Mouse (Mus musculus): ENCODE results near the gene Nav3.

The Nav3 gene

GRCm38 (mm10) chr10:110455838-110456493 is at the start of gene Nav3:
Gene Nav3, minus strand, starts transcription at chr10:110456204.
- DNase-seq (ENCODE audit: low spot score): peak; percentile 75

GRCm38 (mm10) chr10:110485306-110485705 is 29.3 kb upstream of the Nav3 start:
- DNase-seq (ENCODE audit: low spot score): no peak

DNA sequence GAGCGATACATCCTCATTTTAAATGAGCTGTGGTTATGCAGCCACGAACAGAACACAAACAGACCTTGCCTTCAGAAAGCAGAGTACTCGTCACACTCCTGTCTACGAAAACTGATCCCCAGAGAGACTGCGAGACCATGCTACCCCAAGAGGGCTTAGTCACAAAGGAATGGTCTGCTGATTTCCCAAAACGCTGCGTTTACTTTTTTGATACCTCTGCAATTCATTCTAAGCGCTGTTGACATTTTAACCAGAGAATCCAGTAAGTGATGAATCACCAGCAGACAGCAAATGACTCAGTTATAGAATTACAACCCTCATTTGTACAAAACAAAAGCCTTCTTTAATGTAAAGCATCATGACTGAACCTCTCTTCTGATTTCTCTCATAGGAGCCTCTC is 28.8 kb upstream of the Nav3 start:
- DNase-seq (ENCODE audit: low spot score): no peak

DNA sequence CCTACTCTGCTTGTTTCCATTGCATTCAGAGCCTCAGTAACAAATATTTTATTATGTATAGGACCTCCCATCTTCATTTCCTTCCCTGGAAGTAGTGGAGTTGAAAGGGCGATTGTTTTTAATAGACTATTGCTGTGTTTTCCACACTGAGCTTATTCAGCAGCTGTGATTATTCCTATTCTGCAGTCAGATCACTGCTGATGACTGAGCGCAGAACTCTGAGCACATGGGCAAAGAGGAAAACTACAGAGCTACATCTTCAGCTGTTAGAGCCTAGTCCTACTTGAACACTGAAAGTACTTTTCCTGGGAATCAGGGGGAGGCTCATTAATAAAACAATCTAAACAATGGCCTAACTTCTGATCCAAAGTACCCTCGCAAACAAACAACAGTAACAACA is 23.2 kb upstream of the Nav3 start:
- no peak for DNase-seq (ENCODE audit: low spot score)

GRCm38 (mm10) chr10:110477689-110478314 is 21.8 kb upstream of the Nav3 start:
- DNase-seq (ENCODE audit: low spot score): peak; percentile 19

- DNase-seq (ENCODE audit: low spot score): no peak
Observed at GRCm38 (mm10) chr10:110474107-110474506, 18.1 kb upstream of the Nav3 start.

GRCm38 (mm10) chr10:110469445-110469844 is 13.4 kb upstream of the Nav3 start:
- DNase-seq (ENCODE audit: low spot score): no peak

- peak; percentile 38 for DNase-seq (ENCODE audit: low spot score)
Observed at GRCm38 (mm10) chr10:110455063-110455837, 754 bp downstream of the Nav3 start.

DNA sequence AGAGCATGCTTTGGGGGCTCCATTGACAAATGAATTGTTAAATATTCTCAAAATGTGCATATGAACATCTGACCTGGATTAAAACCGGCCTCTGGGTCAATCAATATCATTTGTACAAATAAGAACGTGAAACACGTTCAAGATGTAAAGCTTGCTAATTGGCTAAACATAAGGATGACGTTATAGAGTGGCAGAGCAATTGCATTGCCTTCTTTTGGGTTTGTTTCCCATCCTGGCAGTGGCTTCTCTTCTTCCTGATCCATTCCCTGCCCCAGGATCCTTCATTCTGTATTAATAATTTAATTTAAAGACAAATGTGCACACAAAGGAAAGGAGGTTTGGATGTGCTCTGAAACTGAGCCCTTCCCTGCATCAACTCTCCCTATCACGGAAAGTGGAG is 2.4 kb downstream of the Nav3 start:
- DNase-seq (ENCODE audit: low spot score): no peak

GRCm38 (mm10) chr10:110440396-110440795 is 15.6 kb downstream of the Nav3 start:
- DNase-seq (ENCODE audit: low spot score): peak; percentile 71

DNA sequence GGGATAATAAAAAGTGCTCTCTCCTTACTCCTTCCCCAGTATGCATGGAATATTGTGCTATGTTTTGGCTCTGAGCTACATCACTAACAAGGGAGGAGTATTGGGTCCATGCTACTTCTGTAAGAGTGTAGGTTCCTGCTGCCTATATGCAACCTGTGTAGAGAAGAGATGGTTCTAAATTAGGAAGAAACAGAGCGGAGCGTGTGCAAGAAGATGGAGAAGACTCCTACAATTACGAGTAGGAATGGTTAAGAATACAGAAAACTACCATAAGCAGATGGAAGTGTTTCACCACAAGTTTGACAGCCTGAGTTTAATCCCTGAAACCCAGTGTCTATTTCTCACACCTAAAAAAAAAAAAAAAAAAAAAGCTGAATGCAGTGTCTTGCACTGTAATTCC is 24.9 kb downstream of the Nav3 start:
- no peak for DNase-seq (ENCODE audit: low spot score)

GRCm38 (mm10) chr10:110429578-110429977 is 26.4 kb downstream of the Nav3 start:
- no peak for DNase-seq (ENCODE audit: low spot score)

DNA sequence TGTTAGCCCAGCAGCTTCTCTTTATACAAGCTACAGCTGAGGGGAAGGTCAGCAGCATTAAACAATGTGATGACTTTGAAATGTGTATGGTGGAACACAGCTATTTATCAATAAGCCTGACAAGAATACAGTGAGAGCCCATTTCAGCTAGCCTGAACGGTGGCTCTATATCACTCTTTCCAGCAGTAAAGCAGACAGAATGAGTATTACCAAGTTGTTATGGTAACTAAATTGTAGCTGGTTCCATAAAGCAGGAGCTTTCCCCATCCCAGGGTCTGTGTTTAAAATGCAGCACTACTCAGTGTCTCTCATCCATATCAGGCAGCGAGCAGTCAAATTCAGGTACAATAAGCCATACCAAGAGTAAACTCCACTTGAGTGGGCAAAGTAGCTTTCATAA is 27.0 kb downstream of the Nav3 start:
- no peak for DNase-seq (ENCODE audit: low spot score)

DNA sequence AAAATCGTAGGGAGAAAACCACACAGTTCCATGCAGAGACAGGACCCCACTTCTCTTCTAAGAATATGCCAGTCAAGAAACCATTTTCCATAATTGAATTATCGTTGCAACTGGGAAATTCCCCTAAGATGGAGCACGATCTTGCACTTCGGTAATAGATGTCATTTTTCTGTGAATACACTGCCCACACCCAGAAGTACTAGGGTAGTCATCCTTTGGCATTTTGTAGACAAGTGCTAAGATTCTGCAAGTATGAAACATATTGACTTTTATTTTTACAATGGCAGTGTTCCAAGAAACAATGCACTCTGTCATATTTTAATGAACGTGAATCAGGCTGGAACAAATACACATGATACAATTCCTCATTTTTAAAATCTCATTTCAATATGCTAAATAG is 34.5 kb downstream of the Nav3 start:
- no peak for DNase-seq (ENCODE audit: low spot score)

DNA sequence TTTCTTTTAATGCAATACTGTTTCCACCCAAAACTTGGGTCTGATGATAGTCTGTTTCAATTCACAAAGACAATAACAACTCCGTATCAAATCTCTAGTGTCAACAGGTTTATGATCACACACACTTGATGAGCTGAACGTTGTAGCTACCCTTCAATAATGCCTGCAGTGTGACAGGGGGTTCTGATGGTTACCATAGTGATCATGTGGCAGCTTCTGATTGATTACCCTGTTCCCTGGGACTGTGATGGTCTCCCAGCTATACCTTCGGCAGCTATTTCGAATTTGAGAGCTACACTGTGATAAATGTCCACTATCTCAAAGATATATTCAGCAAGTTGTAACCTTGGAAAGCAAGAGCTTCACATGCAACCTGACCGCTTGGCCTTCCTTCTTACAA is 39.0 kb downstream of the Nav3 start:
- DNase-seq (ENCODE audit: low spot score): no peak

- DNase-seq (ENCODE audit: low spot score): no peak
Observed at GRCm38 (mm10) chr10:110415624-110416023, 40.4 kb downstream of the Nav3 start.

GRCm38 (mm10) chr10:110413281-110413897 is 42.6 kb downstream of the Nav3 start:
- DNase-seq (ENCODE audit: low spot score): no peak

GRCm38 (mm10) chr10:110402950-110403349 is 53.1 kb downstream of the Nav3 start:
- no peak for DNase-seq (ENCODE audit: low spot score)

DNA sequence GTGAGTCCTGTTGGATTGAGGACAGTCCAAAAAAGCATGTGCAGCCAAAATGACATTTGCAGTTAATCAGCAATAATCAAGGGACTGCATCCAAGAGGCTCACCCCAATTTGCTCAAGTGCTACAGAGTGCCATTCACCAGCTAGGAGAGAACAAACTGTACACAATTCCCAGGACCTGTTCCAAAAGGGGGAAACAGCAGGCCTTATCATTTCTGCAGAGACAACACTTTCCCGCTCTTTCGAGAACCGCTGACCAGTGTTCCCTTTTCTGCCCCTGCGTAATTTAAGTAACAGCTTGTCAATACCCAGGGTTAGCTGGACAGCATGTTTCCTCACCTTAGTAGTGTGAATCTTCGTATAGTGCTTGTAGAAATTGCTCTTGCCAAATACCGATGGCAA is 55.4 kb downstream of the Nav3 start:
- DNase-seq (ENCODE audit: low spot score): no peak

DNA sequence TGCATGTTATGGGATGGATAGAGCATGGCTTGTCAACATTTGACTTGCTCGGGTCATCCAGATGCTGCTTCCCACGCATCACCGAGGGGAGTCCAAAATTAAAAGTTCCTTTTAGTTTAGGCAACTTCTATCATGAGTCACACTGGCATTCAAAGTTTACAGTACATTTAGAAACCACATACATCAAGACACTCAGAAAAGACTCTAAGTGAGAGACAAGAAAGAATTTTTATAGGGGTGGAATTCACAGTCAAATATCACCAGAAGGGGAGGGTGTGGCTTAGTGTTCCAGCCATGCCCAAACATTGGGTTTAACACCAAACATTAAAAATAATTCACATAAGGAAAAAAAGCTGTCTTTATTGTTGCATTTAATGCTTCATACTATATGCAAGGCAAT is 57.4 kb downstream of the Nav3 start:
- DNase-seq (ENCODE audit: low spot score): no peak

GRCm38 (mm10) chr10:110386476-110387197 is 69.4 kb downstream of the Nav3 start:
- no peak for DNase-seq (ENCODE audit: low spot score)

All from layer of hippocampus, adult 11-12 months (tissue).